In genomic region chr7:110221586-110222481, GRCm38 (mm10) we compare ENCODE assay signal across 8 mouse cellular contexts. TPM values are rescaled to one million over a fixed set of nuclear protein-coding genes. Genes with fewer than 3 reads are reported as not detected.
DNase-seq lines count a peak whose midpoint lies in the region; ATAC-seq and TF ChIP-seq lines count a peak whose summit lies in the region.

Gene Swap70 (plus strand): TSS chr7:110221711.

- peak; percentile 95 for DNase-seq in ZHBTc4 (ENCODE audit: low read depth, low spot score)
- peak; percentile 85 for DNase-seq in gastrocnemius, postnatal 10 days
- peak; percentile 93 for DNase-seq in induced T-regulatory cell, adult 2 months (ENCODE audit: low read depth)
- DNase-seq in left cerebral cortex, adult 9 months (ENCODE audit: low spot score in 2 of 2): peak; percentile 7 to 52
- DNase-seq in right cerebral cortex, postnatal 14 days: peak; percentile 75
- DNase-seq in urinary bladder, postnatal 36 days (ENCODE audit: low spot score in 2 of 2): peak; percentile 79 to 88

- no peaks in the 10 kb centered on the region for H3K4me1 ChIP-seq in cortical plate, adult 2 months (ENCODE audit: control insufficient read depth, insufficient read depth, low read length)

- peak; percentile 89 for ATAC-seq in megakaryocyte progenitor cell, adult 5-6 weeks (replicated peaks; ENCODE audit: poor library complexity)

- peak within 1 kb of the TSS; percentile 58 for H3K4me3 ChIP-seq in cortical plate, adult 2 months (ENCODE audit: insufficient read depth, low read length)

- TF ChIP-seq CTCF in cortical plate, adult 2 months (IDR thresholded peaks at IDR 0.05; ENCODE audit: extremely low read depth, insufficient read depth, low read length): no peak

- peak within 1 kb of the TSS; percentile 41; the same call in 1 of the 2 replicates for H3K27ac ChIP-seq in cortical plate, adult 2 months (ENCODE audit: insufficient read depth, low read length)

- peak; percentile 77 for TF ChIP-seq POLR2A in cortical plate, adult 2 months (IDR thresholded peaks at IDR 0.05; ENCODE audit: extremely low read depth, insufficient read depth, low read length)

RNA-seq across cellular contexts. Expression of gene Swap70, which starts in this region (rescaled TPM):
- 9.8 and 10.5 TPM in 2 replicates for polyA plus RNA-seq in cortical plate, adult 2 months (2012; rRNA removed)
- 10 to 100 TPM; 11.5 to 16.2 TPM for total RNA-seq in gastrocnemius, postnatal 10 days (2021)
- total RNA-seq in megakaryocyte progenitor cell, adult 5-6 weeks (2015): 30.1 and 36.6 TPM in 2 replicates
- total RNA-seq in megakaryocyte progenitor cell, adult 5-6 weeks (2017): 67.0 and 68.6 TPM in 2 replicates

Comparison
In these comparisons a context has a peak if more than half of its experiments do, and no peak if none do; other contexts are left out.
1. Peak in every context shown above with its lines: DNase-seq, ATAC-seq, H3K4me3 ChIP-seq and H3K27ac ChIP-seq.
2. DNase-seq: peak in every context shown above with its lines; median percentile 95 in ZHBTc4; 93 in induced T-regulatory cell, adult 2 months; 85 in gastrocnemius, postnatal 10 days; 84 in urinary bladder, postnatal 36 days; 75 in right cerebral cortex, postnatal 14 days; 30 in left cerebral cortex, adult 9 months.